Mouse (Mus musculus): Measurements from ENCODE around the gene Ccl2. TPM values are rescaled to one million over a fixed set of nuclear protein-coding genes. Genes with fewer than 3 reads are reported as not detected.

The Ccl2 gene
- polyA plus RNA-seq, 1 experiment, result 110 TPM

GRCm38 (mm10) chr11:82080865-82081264 lies 45.5 kb downstream of the Ccl2 start:
- H3K4me3 ChIP-seq (ENCODE audit: insufficient read depth, low read length), result no peak overlapping the region
- peaks cover 3% of the 10 kb centered on the region for H3K4me1 ChIP-seq (ENCODE audit: control insufficient read depth, insufficient read depth, low read length)
- no peak overlapping the region for H3K27ac ChIP-seq (ENCODE audit: insufficient read depth, low read length)
- no peak for TF ChIP-seq POLR2A (IDR thresholded peaks at IDR 0.05; ENCODE audit: low read depth, low read length)
- TF ChIP-seq CTCF (IDR thresholded peaks at IDR 0.05; ENCODE audit: borderline replicate concordance, insufficient read depth, low read length), result no peak

DNA sequence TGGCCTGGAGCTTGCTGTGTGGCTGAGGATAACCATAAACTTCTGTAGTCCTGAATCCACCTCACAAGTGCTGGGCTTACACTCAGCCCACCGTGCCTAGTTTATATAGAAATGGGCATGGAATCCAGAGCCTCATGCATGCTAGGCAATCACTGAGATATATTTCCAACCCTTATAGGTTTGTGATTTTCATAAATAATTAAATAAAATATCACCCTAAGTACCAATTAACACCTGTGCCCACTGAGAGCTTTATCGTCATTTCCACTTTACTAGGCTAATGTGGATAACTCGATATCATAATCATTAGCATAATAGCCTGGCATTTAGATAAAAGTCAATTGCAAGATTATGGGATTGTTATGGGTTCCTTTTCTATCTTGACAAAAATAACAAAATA lies 49.0 kb downstream of the Ccl2 start:
- H3K27ac ChIP-seq (ENCODE audit: insufficient read depth, low read length), result no peak overlapping the region
- no peak overlapping the region for H3K4me3 ChIP-seq (ENCODE audit: insufficient read depth, low read length)
- H3K4me1 ChIP-seq (ENCODE audit: control insufficient read depth, insufficient read depth, low read length), result peaks cover 3% of the 10 kb centered on the region
- TF ChIP-seq POLR2A (IDR thresholded peaks at IDR 0.05; ENCODE audit: low read depth, low read length), result no peak
- TF ChIP-seq CTCF (IDR thresholded peaks at IDR 0.05; ENCODE audit: borderline replicate concordance, insufficient read depth, low read length), result no peak

Other genes starting within 250 kb of the Ccl2 start
- gene 5530401A14Rik, start 174.9 kb upstream of the Ccl2 start, polyA plus RNA-seq (2011; ENCODE audit: insufficient read length, low read depth, missing spikeins), result not detected in 2 replicates
- gene Asic2, start 67.1 kb upstream of the Ccl2 start, polyA plus RNA-seq (2011; ENCODE audit: insufficient read length, low read depth, missing spikeins), result not detected in 2 replicates
- not detected in 2 replicates for gene Gm17268, start 3.0 kb downstream of the Ccl2 start, polyA plus RNA-seq (2011; ENCODE audit: insufficient read length, low read depth, missing spikeins)
- 189 and 195 TPM in 2 replicates for gene Ccl7, start 10.1 kb downstream of the Ccl2 start, polyA plus RNA-seq (2011; ENCODE audit: insufficient read length, low read depth, missing spikeins)
- gene Ccl11, start 22.3 kb downstream of the Ccl2 start, polyA plus RNA-seq (2011; ENCODE audit: insufficient read length, low read depth, missing spikeins), result 2.6 and 2.9 TPM in 2 replicates
- 7.3 TPM in 1 of 2 replicates, not detected in the other for gene Ccl12, start 66.3 kb downstream of the Ccl2 start, polyA plus RNA-seq (2011; ENCODE audit: insufficient read length, low read depth, missing spikeins)
- 1.0 TPM in 1 of 2 replicates, not detected in the other for gene Ccl8, start 79.6 kb downstream of the Ccl2 start, polyA plus RNA-seq (2011; ENCODE audit: insufficient read length, low read depth, missing spikeins)